Mouse (Mus musculus) megakaryocyte, embryonic 14.5 days (primary cell): ENCODE results near the gene Sipa1l2. TPM values are rescaled to one million over a fixed set of nuclear protein-coding genes. Genes with fewer than 3 reads are reported as not detected.
A peak's percentile ranks its signal among the peaks of the same experiment; 100 is the strongest.

Source experiments
- H3K27me3 ChIP-seq: replicated peaks from 2 replicates; pipeline ENCODE3; 2012; ENCODE audit warnings: inconsistent platforms
- H3K36me3 ChIP-seq: replicated peaks from 2 replicates; pipeline ENCODE3; 2012; ENCODE audit warnings: low read length, inconsistent platforms, mixed read lengths
- H3K4me1 ChIP-seq: 2 replicates; pipeline ENCODE4 v1.6.1; 2012; ENCODE audit warnings: inconsistent platforms
- H3K4me3 ChIP-seq: replicated peaks from 2 replicates; pipeline ENCODE3; 2012; ENCODE audit warnings: moderate library complexity, mild to moderate bottlenecking, inconsistent platforms
- H3K9me3 ChIP-seq: 2 replicates; pipeline ENCODE4 v1.6.1; 2012; ENCODE audit warnings: inconsistent platforms
- FLI1 ChIP-seq: IDR thresholded peaks from 2 replicates; pipeline ENCODE4 v1.6.1; 2012; ENCODE audit warnings: low read length, inconsistent platforms, mixed read lengths
- GATA1 ChIP-seq: IDR thresholded peaks from 3 replicates; pipeline ENCODE4 v1.6.1; 2012; ENCODE audit warnings: mixed read lengths, low read length, inconsistent platforms, borderline replicate concordance
- polyA plus RNA-seq: library from polyadenylated mRNA; stranded (reverse); fragments of >175 nt; gene quantifications from 2 replicates; pipeline ENCODE4 v1.2.3, GENCODE M21; 2012; ENCODE audit warnings: low replicate concordance; ENCODE audit not compliant: insufficient read depth

Gene Sipa1l2
- polyA plus RNA-seq, 1 experiment: 0.78 TPM

GRCm38 (mm10) chr8:125446236-125446635 is 123.4 kb downstream of the Sipa1l2 start:
- H3K4me3 ChIP-seq: no peak overlapping the region
- peaks cover 11% of the 10 kb centered on the region for H3K27me3 ChIP-seq
- no peaks in the 10 kb centered on the region for H3K9me3 ChIP-seq
- H3K4me1 ChIP-seq: no peaks in the 10 kb centered on the region
- no peaks in the 10 kb centered on the region for H3K36me3 ChIP-seq
- TF ChIP-seq FLI1 (no peak), GATA1 (no peak)

- Histone ChIP-seq H3K4me3 (no peak overlapping the region), H3K4me1 (no peaks in the 10 kb centered on the region), H3K27me3 (peaks cover 10% of the 10 kb centered on the region), H3K9me3 (no peaks in the 10 kb centered on the region), H3K36me3 (no peaks in the 10 kb centered on the region)
- TF ChIP-seq GATA1 (no peak), FLI1 (no peak)
These were observed 124.4 kb downstream of the Sipa1l2 start for GRCm38 (mm10) chr8:125445225-125445609.

- H3K4me1 ChIP-seq: no peaks in the 10 kb centered on the region
- H3K36me3 ChIP-seq: no peaks in the 10 kb centered on the region
- H3K4me3 ChIP-seq: no peak overlapping the region
- peaks cover 8% of the 10 kb centered on the region for H3K27me3 ChIP-seq
- no peaks in the 10 kb centered on the region for H3K9me3 ChIP-seq
- TF ChIP-seq FLI1 (no peak), GATA1 (no peak)
These were observed 125.0 kb downstream of the Sipa1l2 start for GRCm38 (mm10) chr8:125444457-125445224.

- TF ChIP-seq FLI1 (no peak), GATA1 (no peak)
- Histone ChIP-seq H3K36me3 (no peaks in the 10 kb centered on the region), H3K27me3 (peaks cover 10% of the 10 kb centered on the region), H3K9me3 (no peaks in the 10 kb centered on the region), H3K4me3 (peak overlapping the region; percentile 8), H3K4me1 (no peaks in the 10 kb centered on the region)
These were observed 134.1 kb downstream of the Sipa1l2 start for GRCm38 (mm10) chr8:125435320-125436100.

- Histone ChIP-seq H3K36me3 (no peaks in the 10 kb centered on the region), H3K9me3 (no peaks in the 10 kb centered on the region), H3K4me1 (no peaks in the 10 kb centered on the region), H3K27me3 (peaks cover 14% of the 10 kb centered on the region), H3K4me3 (no peak overlapping the region)
- TF ChIP-seq GATA1 (no peak), FLI1 (no peak)
These were observed 135.5 kb downstream of the Sipa1l2 start for GRCm38 (mm10) chr8:125434151-125434550.

- Histone ChIP-seq H3K4me1 (no peaks in the 10 kb centered on the region), H3K36me3 (no peaks in the 10 kb centered on the region), H3K9me3 (no peaks in the 10 kb centered on the region), H3K27me3 (peaks cover 15% of the 10 kb centered on the region), H3K4me3 (no peak overlapping the region)
- TF ChIP-seq FLI1 (no peak), GATA1 (no peak)
These were observed 138.3 kb downstream of the Sipa1l2 start for GRCm38 (mm10) chr8:125431321-125431720.

GRCm38 (mm10) chr8:125430796-125431195 is 138.8 kb downstream of the Sipa1l2 start:
- H3K36me3 ChIP-seq: no peaks in the 10 kb centered on the region
- H3K27me3 ChIP-seq: peaks cover 15% of the 10 kb centered on the region
- TF ChIP-seq FLI1 (no peak), GATA1 (no peak)
- no peak overlapping the region for H3K4me3 ChIP-seq
- H3K9me3 ChIP-seq: no peaks in the 10 kb centered on the region
- H3K4me1 ChIP-seq: no peaks in the 10 kb centered on the region

- no peak overlapping the region for H3K4me3 ChIP-seq
- peaks cover 7% of the 10 kb centered on the region for H3K27me3 ChIP-seq
- TF ChIP-seq FLI1: no peak
- no peak for TF ChIP-seq GATA1
- no peaks in the 10 kb centered on the region; the same call in 1 of the 2 replicates for H3K4me1 ChIP-seq
- H3K9me3 ChIP-seq: no peaks in the 10 kb centered on the region
- no peaks in the 10 kb centered on the region for H3K36me3 ChIP-seq
These were observed 140.5 kb downstream of the Sipa1l2 start for GRCm38 (mm10) chr8:125428979-125429690.

- no peaks in the 10 kb centered on the region; the same call in 1 of the 2 replicates for H3K4me1 ChIP-seq
- H3K4me3 ChIP-seq: peak overlapping the region; percentile 25
- TF ChIP-seq FLI1 (no peak), GATA1 (no peak)
- peaks cover under 1% of the 10 kb centered on the region for H3K36me3 ChIP-seq
- peaks cover 11% of the 10 kb centered on the region for H3K27me3 ChIP-seq
- no peaks in the 10 kb centered on the region for H3K9me3 ChIP-seq
These were observed 145.7 kb downstream of the Sipa1l2 start for GRCm38 (mm10) chr8:125423861-125424260.
